Mouse (Mus musculus): Measurements from ENCODE around the gene Phf24. TPM values are rescaled to one million over a fixed set of nuclear protein-coding genes. Genes with fewer than 3 reads are reported as not detected.

Phf24 gene
- total RNA-seq, 1 experiment from 2014 or later, result not detected

GRCm38 (mm10) chr4:42903942-42904341, 12.5 kb upstream of the Phf24 start:
- ATAC-seq (replicated peaks; ENCODE audit: insufficient number of reproducible peaks, low FRiP score, low TSS enrichment, poor library complexity, severe bottlenecking), result no peak

- no peak for ATAC-seq (replicated peaks; ENCODE audit: insufficient number of reproducible peaks, low FRiP score, low TSS enrichment, poor library complexity, severe bottlenecking)
Observed at GRCm38 (mm10) chr4:42904523-42904922, 11.9 kb upstream of the Phf24 start.

DNA sequence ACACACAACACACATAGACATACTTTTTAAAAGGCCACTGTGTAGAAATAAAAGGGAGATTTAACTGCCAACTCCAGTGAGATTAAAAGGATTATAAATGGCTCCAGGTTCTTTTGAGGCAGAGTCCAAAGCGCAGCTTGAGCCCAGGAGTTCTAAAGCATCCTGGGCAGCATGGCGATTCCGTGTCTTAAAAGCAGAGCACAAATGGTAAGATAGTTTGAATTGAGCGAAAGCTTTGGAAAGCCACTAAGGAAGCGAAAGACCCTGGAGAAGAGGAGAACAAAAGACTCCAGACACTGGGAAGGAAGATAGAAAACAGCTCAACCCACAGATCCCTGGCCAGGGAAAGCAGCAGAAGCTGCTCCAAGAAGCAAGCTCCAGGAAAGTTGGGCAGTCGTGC, 11.5 kb upstream of the Phf24 start:
- no peak for ATAC-seq (replicated peaks; ENCODE audit: insufficient number of reproducible peaks, low FRiP score, low TSS enrichment, poor library complexity, severe bottlenecking)

DNA sequence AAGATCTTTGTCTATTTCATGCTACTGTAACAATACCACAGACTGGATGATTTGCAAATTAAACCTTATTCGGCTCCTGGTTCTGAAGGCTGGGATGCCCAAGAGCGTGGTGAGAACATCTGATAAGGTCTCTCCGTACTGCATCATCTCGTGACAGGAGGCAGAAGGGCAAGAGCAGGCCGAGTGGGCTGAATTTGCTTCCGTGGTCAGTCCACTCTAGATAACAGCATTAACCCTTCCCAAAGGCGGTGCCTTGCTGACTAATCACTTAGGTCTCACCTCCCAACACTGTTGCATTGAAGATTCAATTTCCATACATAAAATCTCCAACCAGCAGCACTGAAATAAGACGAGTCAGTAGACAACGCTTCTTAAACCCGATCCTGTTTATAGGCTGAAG, 3.1 kb upstream of the Phf24 start:
- ATAC-seq (replicated peaks; ENCODE audit: insufficient number of reproducible peaks, low FRiP score, low TSS enrichment, poor library complexity, severe bottlenecking), result no peak

DNA sequence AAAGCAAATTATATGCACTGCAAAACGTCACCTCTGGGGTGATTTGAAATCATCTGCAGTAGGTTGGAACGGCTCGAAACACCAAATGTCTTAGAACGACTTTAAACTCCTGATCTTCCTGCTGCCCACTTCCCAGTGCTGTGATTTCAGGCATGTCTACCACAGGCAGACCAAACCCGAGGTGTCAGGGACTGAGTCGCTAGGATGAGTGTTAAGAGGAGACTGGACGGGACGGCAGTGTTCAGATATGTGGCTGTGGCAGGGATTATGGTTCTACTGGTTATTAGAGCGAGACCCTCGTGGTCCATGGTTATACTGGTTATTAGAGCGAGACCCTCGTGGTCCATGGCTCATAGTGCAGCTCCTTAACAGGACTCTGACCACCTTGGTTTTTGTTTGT, 1.1 kb upstream of the Phf24 start:
- no peak for ATAC-seq (replicated peaks; ENCODE audit: insufficient number of reproducible peaks, low FRiP score, low TSS enrichment, poor library complexity, severe bottlenecking)

GRCm38 (mm10) chr4:42915966-42916365, 494 bp upstream of the Phf24 start:
- ATAC-seq (replicated peaks; ENCODE audit: insufficient number of reproducible peaks, low FRiP score, low TSS enrichment, poor library complexity, severe bottlenecking), result no peak

- ATAC-seq (replicated peaks; ENCODE audit: insufficient number of reproducible peaks, low FRiP score, low TSS enrichment, poor library complexity, severe bottlenecking), result no peak
Observed at GRCm38 (mm10) chr4:42917402-42917774, 928 bp downstream of the Phf24 start.

GRCm38 (mm10) chr4:42920726-42921125, 4.3 kb downstream of the Phf24 start:
- ATAC-seq (replicated peaks; ENCODE audit: insufficient number of reproducible peaks, low FRiP score, low TSS enrichment, poor library complexity, severe bottlenecking), result no peak

GRCm38 (mm10) chr4:42921536-42921935, 5.1 kb downstream of the Phf24 start:
- ATAC-seq (replicated peaks; ENCODE audit: insufficient number of reproducible peaks, low FRiP score, low TSS enrichment, poor library complexity, severe bottlenecking), result no peak

- no peak for ATAC-seq (replicated peaks; ENCODE audit: insufficient number of reproducible peaks, low FRiP score, low TSS enrichment, poor library complexity, severe bottlenecking)
Observed at GRCm38 (mm10) chr4:42922056-42922455, 5.6 kb downstream of the Phf24 start.

DNA sequence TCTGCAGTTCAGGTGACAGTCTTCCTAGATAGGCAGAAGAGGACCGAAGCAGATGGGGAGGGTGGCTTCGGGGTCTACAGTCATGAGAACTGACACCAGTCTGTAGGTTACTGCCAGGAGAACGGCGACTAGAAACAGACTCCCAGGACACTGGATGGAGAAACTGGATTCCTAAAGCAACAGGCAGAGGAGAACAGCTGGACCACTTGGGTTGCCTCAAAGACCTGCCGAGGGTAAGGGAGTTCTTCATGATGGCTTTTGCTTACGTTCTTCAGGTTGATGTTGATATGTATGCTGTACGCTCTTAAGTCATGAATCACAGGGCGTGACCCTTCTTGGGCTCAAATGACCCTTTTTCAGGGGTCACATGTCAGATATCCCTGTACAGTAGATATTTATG, 6.0 kb downstream of the Phf24 start:
- no peak for ATAC-seq (replicated peaks; ENCODE audit: insufficient number of reproducible peaks, low FRiP score, low TSS enrichment, poor library complexity, severe bottlenecking)

GRCm38 (mm10) chr4:42924095-42924710, 7.7 kb downstream of the Phf24 start:
- ATAC-seq (replicated peaks; ENCODE audit: insufficient number of reproducible peaks, low FRiP score, low TSS enrichment, poor library complexity, severe bottlenecking), result no peak

DNA sequence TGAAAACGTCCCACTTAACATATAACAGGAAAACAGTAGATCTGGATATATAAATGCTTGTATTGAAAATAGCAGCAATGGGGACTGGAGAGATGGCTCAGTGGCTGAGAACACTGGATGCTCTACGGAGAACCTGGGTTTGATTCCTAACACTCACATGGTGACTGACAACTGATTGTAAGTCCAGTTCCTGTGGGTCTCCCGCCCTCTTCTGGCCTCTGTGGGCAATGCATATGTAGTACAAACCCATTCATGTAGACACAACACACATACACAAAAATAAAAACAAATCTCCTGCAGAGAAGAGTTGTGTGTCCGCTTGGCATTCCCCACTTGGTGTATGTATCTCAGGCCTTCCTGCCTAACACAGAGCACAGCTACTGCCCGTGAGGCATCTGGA, 11.7 kb downstream of the Phf24 start:
- ATAC-seq (replicated peaks; ENCODE audit: insufficient number of reproducible peaks, low FRiP score, low TSS enrichment, poor library complexity, severe bottlenecking), result no peak

- ATAC-seq (replicated peaks; ENCODE audit: insufficient number of reproducible peaks, low FRiP score, low TSS enrichment, poor library complexity, severe bottlenecking), result no peak
Observed at GRCm38 (mm10) chr4:42928952-42929351, 12.5 kb downstream of the Phf24 start.

GRCm38 (mm10) chr4:42932229-42932969, 15.9 kb downstream of the Phf24 start:
- ATAC-seq (replicated peaks; ENCODE audit: insufficient number of reproducible peaks, low FRiP score, low TSS enrichment, poor library complexity, severe bottlenecking), result no peak

DNA sequence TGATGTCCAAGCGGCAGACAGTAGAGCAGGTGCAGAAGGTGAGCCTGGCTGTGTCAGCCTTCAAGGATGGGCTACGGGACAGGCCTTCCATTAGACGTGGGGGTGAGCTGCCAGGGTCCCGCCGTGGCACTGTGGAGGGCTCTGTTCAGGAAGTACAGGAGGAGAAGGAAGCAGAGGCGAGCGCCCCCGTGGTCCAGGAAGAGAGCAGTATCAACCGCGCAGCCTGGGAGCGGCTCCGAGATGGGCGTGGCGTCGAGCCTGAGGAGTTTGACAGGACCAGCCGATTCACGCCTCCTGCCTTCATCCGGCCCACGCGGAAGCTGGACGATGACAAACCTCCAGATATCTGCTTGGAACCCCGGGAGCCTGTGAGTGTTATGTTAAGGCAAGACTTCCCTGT, 17.2 kb downstream of the Phf24 start:
- peak; percentile 57 for ATAC-seq (replicated peaks; ENCODE audit: insufficient number of reproducible peaks, low FRiP score, low TSS enrichment, poor library complexity, severe bottlenecking)

GRCm38 (mm10) chr4:42941396-42941795, 24.9 kb downstream of the Phf24 start:
- no peak for ATAC-seq (replicated peaks; ENCODE audit: insufficient number of reproducible peaks, low FRiP score, low TSS enrichment, poor library complexity, severe bottlenecking)

DNA sequence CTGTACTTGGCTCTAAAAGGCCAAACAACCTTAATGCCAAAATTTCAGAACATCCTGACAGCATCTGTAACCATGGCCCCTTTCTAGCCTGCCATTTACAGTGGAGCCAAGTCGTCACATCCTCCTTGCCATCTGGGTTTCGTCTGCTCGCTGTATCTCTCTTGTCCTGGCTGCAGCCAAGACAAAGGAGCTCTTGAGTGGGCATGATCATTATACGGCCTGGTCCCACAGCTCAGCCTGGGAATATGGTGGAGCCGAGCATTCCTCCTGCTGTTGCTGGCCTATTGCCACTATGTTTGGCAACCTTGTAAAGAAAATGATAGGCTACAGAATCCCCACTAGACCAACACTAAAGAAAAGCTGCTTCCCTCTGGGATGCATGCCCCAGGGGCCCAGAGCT, 26.9 kb downstream of the Phf24 start:
- no peak for ATAC-seq (replicated peaks; ENCODE audit: insufficient number of reproducible peaks, low FRiP score, low TSS enrichment, poor library complexity, severe bottlenecking)

GRCm38 (mm10) chr4:42944185-42944584, 27.7 kb downstream of the Phf24 start:
- no peak for ATAC-seq (replicated peaks; ENCODE audit: insufficient number of reproducible peaks, low FRiP score, low TSS enrichment, poor library complexity, severe bottlenecking)

DNA sequence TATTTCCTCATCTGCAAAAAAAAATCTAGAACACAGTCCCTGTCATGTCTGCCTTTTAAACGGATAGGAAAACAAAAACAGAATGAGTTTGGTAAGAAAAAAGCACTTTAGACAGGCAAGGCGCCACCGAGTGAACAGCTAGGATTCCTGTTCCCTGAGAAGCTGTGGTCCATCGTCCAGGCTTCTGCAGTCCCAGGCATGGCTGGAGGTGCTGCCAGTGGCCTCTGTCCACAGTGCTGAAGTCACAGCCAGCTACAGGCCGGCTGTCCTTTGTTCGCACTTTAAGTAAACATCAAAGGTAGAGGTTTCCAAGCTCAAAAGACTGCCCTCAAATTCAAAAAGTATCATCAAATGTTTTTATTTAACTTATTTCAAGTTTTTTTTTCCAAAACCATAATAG, 28.6 kb downstream of the Phf24 start:
- ATAC-seq (replicated peaks; ENCODE audit: insufficient number of reproducible peaks, low FRiP score, low TSS enrichment, poor library complexity, severe bottlenecking), result no peak

DNA sequence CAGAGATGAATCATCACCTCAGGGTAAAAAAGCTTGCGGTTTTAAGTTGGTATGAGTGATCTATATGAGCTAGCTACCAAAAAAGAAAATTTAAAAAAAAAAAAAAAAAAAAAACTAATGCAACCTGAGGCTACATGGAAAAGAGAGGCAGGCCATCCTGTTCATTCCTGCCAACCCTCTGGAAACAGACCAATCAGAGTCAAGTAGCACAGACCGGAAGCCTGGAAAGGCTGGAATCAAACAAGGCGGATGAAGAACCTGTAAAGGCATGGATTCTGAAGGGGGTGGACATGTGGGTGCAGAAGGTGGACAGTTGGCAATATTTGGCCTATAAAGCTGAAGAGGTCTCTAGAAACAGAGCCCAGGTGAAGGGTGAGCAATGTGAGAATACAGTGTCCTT, 29.0 kb downstream of the Phf24 start:
- no peak for ATAC-seq (replicated peaks; ENCODE audit: insufficient number of reproducible peaks, low FRiP score, low TSS enrichment, poor library complexity, severe bottlenecking)
